Mouse (Mus musculus) liver, embryonic 16.5 days (tissue): ENCODE results near the gene Zdhhc11. TPM values are rescaled to one million over a fixed set of nuclear protein-coding genes. Genes with fewer than 3 reads are reported as not detected.
"Not testable (repeated sequence)": the region's sequence is repeated elsewhere in the genome, so short reads cannot be mapped to it uniquely, and the experiment has no call there.

Experiments used
- ATAC-seq: fragments of 200-750 bp; cut with Nextera tagmentation; 2 replicates; pipeline ENCODE4 v1.8.0; 2017; ENCODE audit warnings: low read depth, mild to moderate bottlenecking, moderate number of reproducible peaks, moderate library complexity
- H3K27ac ChIP-seq: fragments of 300-500 bp; sonication (generic); 2 replicates; pipeline ENCODE4 v1.5.1; 2014; ENCODE audit warnings: mild to moderate bottlenecking, low read length
- H3K27me3 ChIP-seq: fragments of 300-500 bp; sonication (generic); 2 replicates; pipeline ENCODE4 v1.6.1; 2014; ENCODE audit warnings: low read depth, low read length, mixed read lengths; ENCODE audit not compliant: control insufficient read depth, insufficient read depth
- H3K36me3 ChIP-seq: fragments of 300-500 bp; sonication (generic); 2 replicates; pipeline ENCODE4 v1.6.1; 2014; ENCODE audit warnings: mild to moderate bottlenecking; ENCODE audit not compliant: control insufficient read depth, insufficient read depth
- H3K4me1 ChIP-seq: fragments of 300-500 bp; sonication (generic); 2 replicates; pipeline ENCODE4 v1.6.1; 2014; ENCODE audit warnings: low read depth, low read length, mixed read lengths; ENCODE audit not compliant: control insufficient read depth
- H3K4me2 ChIP-seq: fragments of 300-500 bp; sonication (generic); 2 replicates; pipeline ENCODE4 v1.6.1; 2014; ENCODE audit warnings: low read depth, low read length, mixed read lengths
- H3K4me3 ChIP-seq: fragments of 300-500 bp; sonication (generic); 2 replicates; pipeline ENCODE4 v1.5.1; 2014; ENCODE audit warnings: low read depth, mild to moderate bottlenecking, low read length
- H3K9ac ChIP-seq: fragments of 300-500 bp; sonication (generic); 2 replicates; pipeline ENCODE4 v1.6.1; 2014; ENCODE audit warnings: low read depth, low read length
- H3K9me3 ChIP-seq: fragments of 300-500 bp; sonication (generic); replicated peaks from 2 replicates; pipeline ENCODE4 v1.6.1; 2016; ENCODE audit warnings: low read length; ENCODE audit not compliant: control insufficient read depth
- WGBS: fragments of 180-500 bp; shearing (Covaris S2); extraction: QIAGEN DNeasy Blood & Tissue Kit; methylation state at CpG from one replicate; pipeline ENCODE4 v1.1.7; 2014; ENCODE audit not compliant: insufficient replicate concordance; 5-methylcytosine and 5-hydroxymethylcytosine counted together
- polyA plus RNA-seq: library from polyadenylated mRNA; unstranded; fragments of >200 nt; fragmentation: Nextera tagmentation; extraction: Ambion mirVana; gene quantifications from 2 replicates; pipeline ENCODE4 v1.2.1, GENCODE M21; 2015

The Zdhhc11 gene
- polyA plus RNA-seq, 1 experiment from 2014 or later, result not detected

GRCm38 (mm10) chr13:74015908-74016307 lies 52.3 kb downstream of the Zdhhc11 start:
- Histone ChIP-seq H3K4me3 (no peak overlapping the region), H3K27me3 (peaks cover 21% of the 10 kb centered on the region), H3K9ac (no peak overlapping the region), H3K9me3 (no peaks in the 10 kb centered on the region), H3K4me2 (no peak overlapping the region), H3K27ac (no peak overlapping the region), H3K36me3 (no peaks in the 10 kb centered on the region), H3K4me1 (peaks cover 8% of the 10 kb centered on the region)
- WGBS, result 70% methylated on average over 4 of the region's 4 CpGs
- ATAC-seq, result no peak

- Histone ChIP-seq H3K36me3 (no peaks in the 10 kb centered on the region), H3K9ac (no peak overlapping the region), H3K27ac (no peak overlapping the region), H3K4me2 (no peak overlapping the region), H3K9me3 (no peaks in the 10 kb centered on the region), H3K4me3 (no peak overlapping the region), H3K4me1 (peaks cover 8% of the 10 kb centered on the region), H3K27me3 (peaks cover 9% of the 10 kb centered on the region; the same call in 1 of the 2 replicates)
- peak; percentile 64; the same call in 1 of the 2 replicates for ATAC-seq
- 18% methylated on average over 4 of the region's 4 CpGs for WGBS
Observed at GRCm38 (mm10) chr13:74017426-74017825, 53.8 kb downstream of the Zdhhc11 start.

- H3K27ac ChIP-seq, H3K4me3 ChIP-seq, H3K9me3 ChIP-seq, H3K9ac ChIP-seq, ATAC-seq, H3K4me1 ChIP-seq, H3K36me3 ChIP-seq, H3K4me2 ChIP-seq, H3K27me3 ChIP-seq: not testable (repeated sequence)
- 71% methylated on average over 8 of the region's 8 CpGs for WGBS
Observed at GRCm38 (mm10) chr13:74019006-74019405, 55.4 kb downstream of the Zdhhc11 start.

- Histone ChIP-seq H3K27me3 (no peaks in the 10 kb centered on the region), H3K4me2 (no peak overlapping the region), H3K4me3 (no peak overlapping the region), H3K36me3 (no peaks in the 10 kb centered on the region), H3K4me1 (no peaks in the 10 kb centered on the region; the same call in none of the 2 replicates), H3K9ac (no peak overlapping the region), H3K27ac (no peak overlapping the region), H3K9me3 (no peaks in the 10 kb centered on the region)
- peak; percentile 68 for ATAC-seq
- WGBS, result 52% methylated on average over 4 of the region's 4 CpGs
Observed at GRCm38 (mm10) chr13:74025151-74026081, 61.8 kb downstream of the Zdhhc11 start.

GRCm38 (mm10) chr13:74026215-74026614 lies 62.6 kb downstream of the Zdhhc11 start:
- no peak overlapping the region for H3K27ac ChIP-seq
- peak; percentile 44 for ATAC-seq

GRCm38 (mm10) chr13:74028116-74028515 lies 64.5 kb downstream of the Zdhhc11 start:
- Histone ChIP-seq H3K4me1 (no peaks in the 10 kb centered on the region; the same call in none of the 2 replicates), H3K36me3 (no peaks in the 10 kb centered on the region), H3K27me3 (no peaks in the 10 kb centered on the region), H3K9me3 (no peaks in the 10 kb centered on the region), H3K4me3 (no peak overlapping the region), H3K27ac (no peak overlapping the region), H3K4me2 (no peak overlapping the region), H3K9ac (no peak overlapping the region)
- 48% methylated on average over 2 of the region's 2 CpGs for WGBS
- ATAC-seq, result no peak

More at GRCm38 (mm10) chr13:74026215-74026614, 62.6 kb downstream of the Zdhhc11 start:
- H3K4me2 ChIP-seq, result no peak overlapping the region
- H3K4me1 ChIP-seq, result no peaks in the 10 kb centered on the region; the same call in none of the 2 replicates
- H3K9me3 ChIP-seq, result no peaks in the 10 kb centered on the region
- no peaks in the 10 kb centered on the region for H3K36me3 ChIP-seq
- no peak overlapping the region for H3K9ac ChIP-seq
- 28% methylated on average over 2 of the region's 2 CpGs for WGBS
- H3K4me3 ChIP-seq, result no peak overlapping the region
- H3K27me3 ChIP-seq, result no peaks in the 10 kb centered on the region

GRCm38 (mm10) chr13:74029013-74029412 lies 65.4 kb downstream of the Zdhhc11 start:
- H3K36me3 ChIP-seq, result no peaks in the 10 kb centered on the region
- ATAC-seq, result no peak
- H3K27me3 ChIP-seq, result no peaks in the 10 kb centered on the region
- WGBS, result 41% methylated on average over 2 of the region's 2 CpGs
- no peak overlapping the region for H3K4me2 ChIP-seq
- no peak overlapping the region for H3K4me3 ChIP-seq
- no peak overlapping the region for H3K27ac ChIP-seq
- no peaks in the 10 kb centered on the region; the same call in none of the 2 replicates for H3K4me1 ChIP-seq
- H3K9ac ChIP-seq, result no peak overlapping the region
- no peaks in the 10 kb centered on the region for H3K9me3 ChIP-seq

GRCm38 (mm10) chr13:74030691-74031090 lies 67.0 kb downstream of the Zdhhc11 start:
- no peak overlapping the region for H3K27ac ChIP-seq
- no peak for ATAC-seq
- H3K4me3 ChIP-seq, result no peak overlapping the region
- no peak overlapping the region for H3K9ac ChIP-seq
- H3K4me2 ChIP-seq, result no peak overlapping the region
- H3K36me3 ChIP-seq, result no peaks in the 10 kb centered on the region
- no peaks in the 10 kb centered on the region; the same call in 1 of the 2 replicates for H3K4me1 ChIP-seq
- no peaks in the 10 kb centered on the region for H3K27me3 ChIP-seq
- 81% methylated on average over 7 of the region's 7 CpGs for WGBS
- no peaks in the 10 kb centered on the region for H3K9me3 ChIP-seq

- H3K9me3 ChIP-seq, result no peaks in the 10 kb centered on the region
- no peak overlapping the region for H3K4me3 ChIP-seq
- H3K27ac ChIP-seq, result no peak overlapping the region
- ATAC-seq, result no peak
- H3K4me1 ChIP-seq, result no peaks in the 10 kb centered on the region
- H3K27me3 ChIP-seq, result no peaks in the 10 kb centered on the region
- no peak overlapping the region for H3K9ac ChIP-seq
- no peaks in the 10 kb centered on the region for H3K36me3 ChIP-seq
- WGBS, result 65% methylated on average over 8 of the region's 8 CpGs
- no peak overlapping the region for H3K4me2 ChIP-seq
Observed at GRCm38 (mm10) chr13:74031133-74031532, 67.5 kb downstream of the Zdhhc11 start.
